Mouse (Mus musculus): ENCODE results near the gene Hoxb3.

Hoxb3 gene

DNA sequence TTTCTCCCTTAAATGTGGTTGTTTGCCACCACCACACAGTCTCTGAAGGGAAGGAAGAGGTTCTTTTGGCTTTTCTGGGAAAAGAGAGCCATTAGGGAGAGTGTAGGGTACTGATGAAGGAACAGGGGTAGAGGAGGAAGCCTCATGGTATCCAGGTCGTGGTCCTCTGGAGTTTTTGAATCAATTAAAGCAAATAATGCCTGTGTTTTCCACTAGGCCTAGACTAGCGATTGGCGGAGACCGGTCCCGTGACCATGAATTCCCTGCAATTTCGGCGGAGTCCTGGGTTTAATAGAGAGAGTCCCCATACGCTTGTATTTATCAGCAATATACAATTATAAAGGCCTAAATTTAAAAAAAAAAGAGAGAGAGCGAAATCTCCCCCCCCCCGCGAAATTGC is 28.2 kb downstream of the Hoxb3 start:
- ATAC-seq (ENCODE audit: insufficient number of reproducible peaks, low FRiP score, low TSS enrichment): no peak

GRCm38 (mm10) chr11:96351831-96352230 is 28.7 kb downstream of the Hoxb3 start:
- ATAC-seq (ENCODE audit: insufficient number of reproducible peaks, low FRiP score, low TSS enrichment): no peak

DNA sequence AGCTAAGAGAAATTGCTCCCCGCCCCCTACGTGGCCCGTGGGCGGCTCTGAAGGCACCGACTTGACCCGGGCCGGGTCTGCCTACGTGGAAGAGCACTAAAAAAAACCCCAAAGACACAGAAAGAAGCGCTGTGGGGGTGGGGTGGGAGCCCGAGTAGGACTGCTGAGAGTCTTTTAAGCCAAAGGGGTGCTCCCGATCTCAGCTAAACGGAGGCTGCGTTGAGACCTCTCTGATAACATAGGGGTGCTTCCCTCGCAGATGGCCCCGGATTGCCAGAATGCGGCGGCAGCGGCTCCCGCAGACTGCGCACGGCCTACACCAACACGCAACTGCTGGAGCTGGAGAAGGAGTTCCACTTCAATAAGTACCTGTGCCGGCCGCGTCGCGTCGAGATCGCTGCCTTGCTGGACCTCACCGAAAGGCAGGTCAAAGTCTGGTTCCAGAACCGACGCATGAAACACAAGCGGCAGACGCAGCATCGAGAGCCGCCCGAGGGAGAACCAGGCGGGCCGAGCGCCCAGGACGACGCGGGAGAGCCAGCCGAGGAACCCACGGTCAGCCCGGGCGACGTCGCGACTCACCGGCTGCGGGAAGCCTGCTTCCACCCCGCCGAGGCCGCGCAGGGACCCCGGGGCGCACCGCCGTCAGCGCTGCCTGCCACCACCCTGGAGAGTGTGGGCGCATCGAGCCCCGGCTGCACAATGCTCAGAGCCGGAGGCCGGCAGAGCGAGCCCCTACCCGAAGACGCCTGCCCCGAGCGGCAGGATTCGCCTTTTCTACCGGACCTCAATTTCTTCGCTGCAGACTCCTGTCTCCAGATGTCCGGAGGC is 29.8 kb downstream of the Hoxb3 start:
- ATAC-seq (ENCODE audit: insufficient number of reproducible peaks, low FRiP score, low TSS enrichment): no peak

DNA sequence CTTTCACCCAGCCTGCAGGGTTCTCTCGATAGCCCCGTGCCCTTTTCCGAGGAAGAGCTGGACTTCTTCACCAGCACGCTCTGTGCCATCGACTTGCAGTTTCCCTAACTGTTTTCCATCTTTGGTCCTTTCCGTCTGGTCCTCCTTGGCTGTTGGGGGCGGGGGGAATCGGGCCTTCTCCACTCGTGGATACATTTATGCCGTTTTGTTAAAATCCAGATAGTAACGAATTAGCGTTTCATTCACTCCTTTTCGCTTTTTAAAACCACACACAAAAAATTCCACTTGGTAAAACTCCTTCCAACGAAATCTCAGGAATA is 30.4 kb downstream of the Hoxb3 start:
- no peak for ATAC-seq (ENCODE audit: insufficient number of reproducible peaks, low FRiP score, low TSS enrichment)

- ATAC-seq (ENCODE audit: insufficient number of reproducible peaks, low FRiP score, low TSS enrichment): no peak
Observed at GRCm38 (mm10) chr11:96353939-96354338, 30.8 kb downstream of the Hoxb3 start.

DNA sequence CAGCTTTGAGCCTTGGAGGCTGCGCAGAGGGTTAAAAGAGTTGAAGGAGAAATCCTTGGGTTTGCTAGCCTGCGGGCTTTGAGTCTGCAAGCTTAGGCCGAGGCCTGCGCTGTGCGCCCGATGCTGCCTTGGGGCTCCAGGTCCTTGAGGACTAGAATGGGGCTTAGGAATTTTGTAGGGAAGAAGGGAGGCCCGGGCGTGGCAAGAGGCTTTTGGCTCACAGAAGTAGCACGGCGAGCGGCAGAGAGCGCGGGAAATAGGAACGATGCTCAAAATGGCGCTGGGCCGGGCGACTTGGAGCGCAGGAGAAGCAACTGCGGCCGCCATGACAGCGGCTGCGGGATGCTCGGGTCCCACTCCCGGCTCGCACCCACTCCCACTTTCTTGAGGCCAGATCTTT is 31.2 kb downstream of the Hoxb3 start:
- ATAC-seq (ENCODE audit: insufficient number of reproducible peaks, low FRiP score, low TSS enrichment): no peak

DNA sequence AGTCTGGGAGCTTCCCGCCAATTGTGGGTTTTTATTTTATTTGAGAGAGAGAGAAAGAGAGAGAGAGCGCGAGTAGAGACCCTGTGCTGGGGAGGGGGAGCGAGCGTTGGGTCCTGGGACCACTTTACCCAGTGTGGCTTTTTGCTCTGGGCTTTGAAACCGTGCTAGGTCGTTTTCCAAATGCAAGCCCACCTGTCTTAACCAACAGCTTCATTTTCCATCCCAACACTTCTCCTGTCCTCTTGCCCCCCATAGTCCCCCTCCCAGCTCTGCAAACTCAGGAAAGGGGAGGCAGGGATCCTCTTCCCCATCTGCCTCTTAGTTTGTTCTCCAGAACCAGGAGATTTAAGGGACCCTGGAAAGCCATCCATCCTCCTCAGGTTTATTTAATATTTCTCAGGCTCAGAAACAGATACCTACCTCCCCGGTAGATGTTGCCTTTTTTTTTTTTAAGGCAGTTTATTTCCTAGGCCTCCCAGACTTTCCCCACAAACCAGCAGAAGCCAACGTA is 31.7 kb downstream of the Hoxb3 start:
- no peak for ATAC-seq (ENCODE audit: insufficient number of reproducible peaks, low FRiP score, low TSS enrichment)

DNA sequence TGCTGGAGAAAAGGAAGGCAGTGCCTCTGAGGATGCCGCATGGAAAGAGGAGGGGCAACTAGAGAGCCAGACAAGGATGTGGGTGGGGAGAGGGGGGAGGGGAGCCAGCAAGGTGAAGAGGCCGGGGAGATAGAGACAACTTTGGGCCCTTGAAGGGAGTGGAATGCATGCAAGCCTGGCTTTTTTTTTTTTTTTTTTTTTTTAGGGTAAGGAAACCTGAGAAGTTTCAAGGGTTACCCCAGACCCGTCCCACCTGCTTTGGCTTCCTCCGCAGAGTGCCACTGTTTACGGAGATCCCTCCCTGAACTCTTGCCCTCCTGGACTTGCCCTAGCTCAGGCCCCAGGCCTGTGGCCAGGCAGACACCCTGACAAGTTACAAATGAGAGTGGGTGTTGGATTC is 40.7 kb downstream of the Hoxb3 start:
- no peak for ATAC-seq (ENCODE audit: insufficient number of reproducible peaks, low FRiP score, low TSS enrichment)

DNA sequence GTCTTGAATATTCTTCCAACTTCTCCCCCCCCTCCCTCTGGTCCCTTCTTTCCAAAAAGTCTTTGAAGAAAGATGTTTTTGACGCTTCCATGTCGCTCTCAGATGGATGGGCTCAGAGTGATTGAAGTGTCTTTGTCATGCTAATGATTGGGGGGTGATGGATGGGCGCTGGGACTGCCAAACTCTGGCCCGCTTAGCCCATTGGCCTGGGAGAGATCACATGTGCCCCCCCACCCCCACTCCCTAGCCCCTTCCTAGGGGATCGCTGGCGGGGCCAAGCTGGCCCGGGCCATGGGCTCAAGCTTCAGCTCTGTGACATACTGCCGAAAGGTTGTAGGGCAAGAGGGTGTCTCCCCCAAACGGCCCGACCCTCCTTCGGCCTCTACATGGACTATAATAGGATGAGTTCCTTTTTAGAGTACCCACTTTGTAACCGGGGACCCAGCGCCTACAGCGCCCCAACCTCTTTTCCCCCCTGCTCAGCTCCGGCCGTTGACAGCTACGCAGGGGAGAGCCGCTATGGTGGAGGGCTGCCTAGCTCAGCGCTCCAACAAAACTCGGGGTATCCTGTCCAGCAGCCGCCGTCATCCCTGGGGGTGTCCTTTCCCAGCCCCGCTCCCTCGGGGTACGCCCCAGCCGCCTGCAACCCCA is 42.4 kb downstream of the Hoxb3 start, which contains the start of gene Hoxb1:
Gene Hoxb1, plus strand, starts transcription at position 312 of the 651 bp plus-strand sequence.
- no peak for ATAC-seq (ENCODE audit: insufficient number of reproducible peaks, low FRiP score, low TSS enrichment)

DNA sequence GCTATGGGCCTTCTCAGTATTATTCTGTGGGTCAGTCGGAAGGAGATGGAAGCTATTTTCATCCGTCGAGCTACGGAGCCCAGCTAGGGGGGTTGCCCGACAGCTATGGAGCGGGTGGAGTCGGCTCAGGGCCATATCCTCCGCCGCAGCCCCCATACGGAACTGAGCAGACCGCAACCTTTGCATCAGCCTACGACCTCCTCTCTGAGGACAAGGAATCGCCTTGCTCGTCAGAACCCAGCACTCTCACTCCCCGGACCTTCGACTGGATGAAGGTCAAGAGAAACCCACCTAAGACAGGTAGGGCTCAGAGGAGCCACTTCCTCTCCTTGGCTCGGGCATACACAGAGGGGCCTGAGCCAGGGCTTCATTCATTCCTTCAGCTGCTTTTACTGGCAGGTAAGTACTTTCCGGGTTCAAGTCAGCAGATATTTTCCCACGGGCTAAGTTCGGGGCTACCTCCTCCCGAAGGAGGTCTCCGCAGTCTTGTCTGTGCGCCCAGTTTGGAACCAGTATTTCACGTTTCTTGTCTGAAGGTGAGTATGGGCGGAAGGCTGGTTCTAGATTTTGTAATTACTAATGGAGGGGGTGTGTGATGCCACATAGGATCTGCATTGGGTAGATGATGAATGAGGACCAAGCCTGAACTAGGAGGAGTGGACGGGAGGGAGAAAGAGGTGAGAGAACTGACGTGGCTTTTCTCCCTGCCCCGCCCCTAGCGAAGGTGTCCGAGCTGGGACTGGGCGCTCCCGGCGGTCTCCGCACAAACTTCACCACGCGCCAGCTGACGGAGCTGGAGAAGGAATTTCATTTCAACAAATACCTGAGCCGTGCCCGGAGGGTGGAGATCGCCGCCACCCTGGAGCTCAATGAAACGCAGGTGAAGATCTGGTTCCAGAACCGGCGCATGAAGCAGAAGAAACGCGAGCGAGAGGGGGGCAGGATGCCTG is 43.2 kb downstream of the Hoxb3 start:
- ATAC-seq (ENCODE audit: insufficient number of reproducible peaks, low FRiP score, low TSS enrichment): no peak

- ATAC-seq (ENCODE audit: insufficient number of reproducible peaks, low FRiP score, low TSS enrichment): no peak
Observed at GRCm38 (mm10) chr11:96367141-96367540, 44.0 kb downstream of the Hoxb3 start.

DNA sequence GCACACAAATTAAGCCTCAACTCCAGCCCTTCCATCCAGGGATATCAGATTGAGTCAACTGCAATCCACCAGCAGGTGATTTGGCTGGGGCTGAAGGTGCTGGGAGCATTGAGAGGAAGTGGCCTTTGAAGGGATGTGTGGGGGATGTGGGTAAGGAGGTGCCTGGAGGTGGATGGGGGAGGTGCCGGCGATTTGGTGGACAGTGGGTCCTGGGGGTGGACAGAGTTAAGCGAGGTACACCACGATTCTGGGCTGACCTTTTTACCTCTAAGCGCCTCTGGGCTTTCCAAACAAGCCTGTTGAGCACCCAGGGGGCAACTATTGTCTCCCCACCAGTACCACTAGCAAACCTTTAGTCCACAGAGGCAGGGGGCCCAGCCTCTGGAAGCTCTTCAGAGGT is 45.6 kb downstream of the Hoxb3 start:
- ATAC-seq (ENCODE audit: insufficient number of reproducible peaks, low FRiP score, low TSS enrichment): no peak

DNA sequence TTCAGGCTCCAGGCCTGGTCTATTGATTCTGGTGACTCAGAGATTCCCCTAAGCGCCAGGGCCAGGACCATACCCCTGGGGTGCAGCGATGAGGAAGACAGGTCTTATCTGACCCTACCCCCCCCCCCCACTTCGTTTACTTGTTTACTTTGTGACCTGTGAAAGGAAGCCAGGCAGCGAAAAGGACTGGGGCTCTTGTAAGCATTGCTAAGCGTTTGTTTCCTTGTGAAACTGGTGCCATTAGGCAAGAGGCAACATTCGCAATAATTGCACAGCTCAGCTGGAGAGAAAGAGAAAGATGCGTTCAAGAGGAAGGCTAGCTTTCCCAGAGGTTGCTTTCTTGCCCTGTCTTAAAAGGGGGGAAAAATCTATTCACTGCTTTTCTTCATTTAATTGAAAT is 46.0 kb downstream of the Hoxb3 start:
- no peak for ATAC-seq (ENCODE audit: insufficient number of reproducible peaks, low FRiP score, low TSS enrichment)

DNA sequence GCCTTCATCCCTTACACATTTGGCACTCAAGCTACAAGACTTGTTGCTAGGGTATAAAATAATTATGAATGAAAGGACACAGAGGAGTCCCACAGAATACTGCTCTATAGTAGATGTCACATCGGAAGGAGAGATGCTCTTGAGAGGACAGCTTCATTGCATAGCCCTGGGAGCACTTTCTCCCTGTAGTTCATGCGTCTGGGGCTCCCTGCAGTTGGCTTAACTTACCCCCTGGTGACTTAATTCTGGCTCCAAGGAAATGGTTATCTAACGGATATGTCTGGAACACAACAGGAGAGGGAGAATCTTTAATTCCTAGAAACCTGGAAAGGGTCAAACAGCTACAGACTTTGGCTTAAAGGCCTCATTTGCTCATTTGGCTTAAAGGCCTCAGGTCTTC is 48.6 kb downstream of the Hoxb3 start:
- no peak for ATAC-seq (ENCODE audit: insufficient number of reproducible peaks, low FRiP score, low TSS enrichment)

DNA sequence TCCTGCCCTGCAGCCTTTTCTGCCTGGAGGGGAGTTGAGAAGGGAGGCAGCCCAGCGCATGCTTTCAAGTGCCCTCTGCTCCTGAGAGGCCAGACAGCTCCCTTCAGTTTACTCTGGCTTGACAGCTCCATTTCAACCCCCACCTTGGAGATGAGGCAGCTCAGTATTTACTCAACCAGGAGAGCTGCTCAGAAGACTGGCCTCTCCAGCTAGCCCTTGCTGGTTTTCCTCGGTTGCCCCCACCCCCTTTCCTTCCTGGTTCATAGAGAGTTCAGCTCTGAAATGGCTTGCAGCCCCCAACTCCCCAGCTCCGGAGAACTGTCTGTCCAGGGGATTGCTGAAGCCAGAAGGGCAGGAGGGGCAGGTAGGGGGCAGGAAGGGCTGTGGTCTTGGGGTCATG is 49.4 kb downstream of the Hoxb3 start:
- ATAC-seq (ENCODE audit: insufficient number of reproducible peaks, low FRiP score, low TSS enrichment): no peak

DNA sequence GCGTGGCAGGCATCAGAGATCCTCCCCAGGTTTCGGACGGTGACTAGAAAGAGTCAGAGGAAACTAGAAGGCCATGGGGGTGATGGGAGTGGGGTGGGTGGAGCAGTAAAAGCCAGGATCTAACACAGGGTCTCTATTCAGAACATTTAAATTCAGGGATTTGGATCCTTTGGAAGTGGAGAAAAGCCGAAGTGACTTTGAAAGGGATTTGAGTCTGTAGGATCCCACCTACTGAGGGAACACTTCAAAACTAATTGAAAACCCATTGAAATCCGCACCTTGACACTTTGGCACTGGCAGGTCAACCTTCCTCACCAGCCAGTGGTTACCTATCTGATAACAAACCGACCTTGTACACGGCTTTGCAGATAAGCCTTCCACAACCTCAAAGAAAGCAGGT is 51.7 kb downstream of the Hoxb3 start:
- ATAC-seq (ENCODE audit: insufficient number of reproducible peaks, low FRiP score, low TSS enrichment): no peak

GRCm38 (mm10) chr11:96383381-96383780 is 60.3 kb downstream of the Hoxb3 start:
- ATAC-seq (ENCODE audit: insufficient number of reproducible peaks, low FRiP score, low TSS enrichment): no peak

- no peak for ATAC-seq (ENCODE audit: insufficient number of reproducible peaks, low FRiP score, low TSS enrichment)
Observed at GRCm38 (mm10) chr11:96387635-96388034, 64.5 kb downstream of the Hoxb3 start.

DNA sequence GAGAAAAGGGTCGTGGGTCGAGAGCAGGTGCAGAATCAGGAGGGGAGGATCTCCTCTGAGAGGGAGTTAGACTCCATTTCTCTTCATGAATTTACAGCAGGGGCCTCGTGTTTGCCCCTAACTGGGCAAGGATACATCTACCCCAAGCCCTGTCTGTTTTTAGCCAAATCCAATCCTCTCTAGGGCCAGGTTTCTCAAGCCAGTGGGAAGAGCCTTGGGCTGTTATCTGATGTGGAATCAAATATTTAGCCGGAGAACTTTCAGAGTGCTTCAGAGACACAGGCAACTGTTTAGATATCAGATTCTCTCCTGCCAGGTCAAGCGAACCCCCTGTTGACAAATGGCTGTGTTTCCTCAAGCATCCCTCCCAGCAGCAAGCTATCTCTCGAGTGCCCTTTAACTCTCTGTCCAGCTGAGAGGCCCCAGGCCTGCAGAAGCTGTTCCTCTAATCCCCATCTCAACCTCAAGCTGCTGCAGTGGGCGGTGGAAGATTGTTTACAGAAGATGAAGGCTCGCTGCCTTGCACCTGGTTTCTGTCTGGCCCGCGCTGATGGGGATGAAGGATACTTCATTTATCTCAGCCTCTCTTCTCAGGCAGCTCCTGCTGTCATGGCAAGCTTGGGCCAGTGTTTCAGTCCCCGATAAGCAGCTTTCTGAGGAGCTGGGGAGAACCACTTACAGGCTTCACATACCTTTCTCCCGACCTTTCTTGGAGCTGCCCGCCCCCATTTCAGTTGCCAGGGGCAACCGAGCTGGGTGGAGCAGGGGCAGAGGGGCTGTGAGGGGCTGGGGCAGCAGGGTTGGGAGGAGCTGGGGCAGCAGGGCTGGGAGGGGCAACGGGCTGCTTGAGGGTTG is 73.9 kb downstream of the Hoxb3 start:
- no peak for ATAC-seq (ENCODE audit: insufficient number of reproducible peaks, low FRiP score, low TSS enrichment)

All from cerebellum, adult (tissue).